ENCODE assay signal across 10 mouse cellular contexts in the genomic region with DNA sequence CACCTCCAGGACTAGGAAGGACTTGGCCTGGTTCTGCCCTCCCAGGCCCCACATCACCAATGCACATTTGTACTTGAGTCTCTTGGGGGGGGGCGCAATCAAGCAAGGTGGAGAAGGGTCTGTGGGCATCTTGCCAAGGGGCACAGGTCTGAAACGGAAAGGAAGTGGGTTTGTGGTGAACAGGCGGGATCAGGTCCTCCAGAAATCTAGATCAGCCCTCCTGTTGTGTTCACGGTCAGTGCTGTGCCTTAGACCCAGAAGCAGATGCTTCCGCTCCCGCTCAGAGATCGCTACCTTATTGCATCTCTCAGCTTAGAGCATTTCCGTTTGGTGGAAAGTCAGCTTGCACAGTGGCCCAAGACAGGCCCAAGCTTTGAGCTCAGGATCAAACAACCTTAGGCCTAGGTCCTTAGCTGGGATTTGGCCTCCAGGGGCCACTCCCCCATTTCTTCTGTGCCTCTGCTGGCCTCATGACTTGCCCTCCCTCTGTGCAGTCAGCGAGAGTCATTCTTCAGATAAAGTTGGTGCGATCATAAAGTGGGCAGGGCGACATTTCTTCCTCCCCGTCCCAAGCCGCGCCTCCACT. TPM values are rescaled to one million over a fixed set of nuclear protein-coding genes. Genes with fewer than 3 reads are reported as not detected.
DNase-seq lines count a peak whose midpoint lies in the region; ATAC-seq and TF ChIP-seq lines count a peak whose summit lies in the region.
"Had no signal": no experiment of that assay in that cellular context is flagged by ENCODE, and none has a peak within 500 bp of the region (broad histone marks: within the 10 kb centered on the region; RNA-seq: fewer than 3 reads in every experiment).

No protein-coding gene starts in this region.

- no peak for ATAC-seq in hindbrain, embryonic 16.5 days
- ATAC-seq in forebrain, embryonic 15.5 days (replicated peaks) = no peak
- ATAC-seq: midbrain, embryonic 16.5 days had no signal

- H3K9ac ChIP-seq in hindbrain, embryonic 16.5 days (ENCODE audit: low read depth, low read length) = no peak overlapping the region
- no peak overlapping the region for H3K9ac ChIP-seq in forebrain, embryonic 15.5 days (replicated peaks)
- H3K9ac ChIP-seq: hindbrain, embryonic 12.5 days had no signal

- no peak for DNase-seq in hindbrain, embryonic 10.5 days (ENCODE audit: low spot score)
- DNase-seq in induced T-regulatory cell, adult 2 months (ENCODE audit: low read depth) = peak; percentile 42
- no peak for DNase-seq in Muller cell, postnatal 12 days (ENCODE audit: inconsistent ontology term)
- DNase-seq in ovary, postnatal 14 days (ENCODE audit: low spot score) = no peak

- peak overlapping the region; percentile 64 for H3K27ac ChIP-seq in hindbrain, embryonic 10.5 days
- no peak overlapping the region for H3K27ac ChIP-seq in hindbrain, embryonic 16.5 days (ENCODE audit: low read depth, low read length)
- H3K27ac ChIP-seq in small intestine, adult 2 months (ENCODE audit: insufficient read depth, low read depth, low read length) = peak overlapping the region; percentile 5; the same call in 1 of the 2 replicates
- no peak overlapping the region for H3K27ac ChIP-seq in forebrain, embryonic 15.5 days (replicated peaks)
- H3K27ac ChIP-seq: hindbrain, embryonic 12.5 days had no signal

- no peak overlapping the region for H3K4me3 ChIP-seq in hindbrain, embryonic 10.5 days
- H3K4me3 ChIP-seq in hindbrain, embryonic 16.5 days (ENCODE audit: low read length) = no peak overlapping the region
- H3K4me3 ChIP-seq in E14TG2a.4 (replicated peaks; ENCODE audit: low read length) = peak overlapping the region; percentile 43
- H3K4me3 ChIP-seq in small intestine, adult 2 months (ENCODE audit: low read depth, low read length) = no peak overlapping the region
- H3K4me3 ChIP-seq in forebrain, embryonic 15.5 days = no peak overlapping the region
- H3K4me3 ChIP-seq: hindbrain, embryonic 12.5 days had no signal

- H3K36me3 ChIP-seq in hindbrain, embryonic 10.5 days = no peaks in the 10 kb centered on the region
- no peaks in the 10 kb centered on the region for H3K36me3 ChIP-seq in hindbrain, embryonic 16.5 days (ENCODE audit: control insufficient read depth, insufficient read depth, low read length)
- no peaks in the 10 kb centered on the region for H3K36me3 ChIP-seq in E14TG2a.4 (ENCODE audit: insufficient read depth, low read length)
- H3K36me3 ChIP-seq in small intestine, adult 2 months (ENCODE audit: control insufficient read depth, insufficient read depth, low read length) = no peaks in the 10 kb centered on the region
- H3K36me3 ChIP-seq in forebrain, embryonic 15.5 days = no peaks in the 10 kb centered on the region
- H3K36me3 ChIP-seq: hindbrain, embryonic 12.5 days had no signal

- no peak for TF ChIP-seq POLR2A in small intestine, adult 2 months (IDR thresholded peaks at IDR 0.05; ENCODE audit: low read depth, low read length)

- no peaks in the 10 kb centered on the region for H3K9me3 ChIP-seq in hindbrain, embryonic 10.5 days
- H3K9me3 ChIP-seq in hindbrain, embryonic 16.5 days (ENCODE audit: control insufficient read depth, low read length) = no peaks in the 10 kb centered on the region
- H3K9me3 ChIP-seq in E14TG2a.4 (ENCODE audit: low read length) = no peaks in the 10 kb centered on the region
- no peaks in the 10 kb centered on the region for H3K9me3 ChIP-seq in forebrain, embryonic 15.5 days
- H3K9me3 ChIP-seq: hindbrain, embryonic 12.5 days had no signal

- H3K4me2 ChIP-seq in hindbrain, embryonic 16.5 days (ENCODE audit: low read length) = no peak overlapping the region
- no peak overlapping the region for H3K4me2 ChIP-seq in forebrain, embryonic 15.5 days (replicated peaks)
- H3K4me2 ChIP-seq: hindbrain, embryonic 12.5 days had no signal

- TF ChIP-seq CTCF in E14TG2a.4 (conservative IDR thresholded peaks at IDR 0.05; ENCODE audit: low read length) = no peak
- TF ChIP-seq CTCF in small intestine, adult 2 months (IDR thresholded peaks at IDR 0.05; ENCODE audit: extremely low read depth, insufficient read length, insufficient replicate concordance, low read depth, low read length) = no peak

- peaks cover 24% of the 10 kb centered on the region for H3K4me1 ChIP-seq in hindbrain, embryonic 10.5 days (replicated peaks)
- H3K4me1 ChIP-seq in hindbrain, embryonic 16.5 days (ENCODE audit: control insufficient read depth, insufficient read depth, low read depth, low read length) = no peaks in the 10 kb centered on the region; the same call in 1 of the 2 replicates
- H3K4me1 ChIP-seq in E14TG2a.4 (replicated peaks; ENCODE audit: low read depth, low read length) = peaks cover 20% of the 10 kb centered on the region
- H3K4me1 ChIP-seq in small intestine, adult 2 months (ENCODE audit: control insufficient read depth, insufficient read depth, insufficient read length, low read length) = peaks cover 14% of the 10 kb centered on the region
- H3K4me1 ChIP-seq in forebrain, embryonic 15.5 days = no peaks in the 10 kb centered on the region

- H3K27me3 ChIP-seq in hindbrain, embryonic 10.5 days (ENCODE audit: insufficient read depth, poor library complexity, severe bottlenecking) = no peaks in the 10 kb centered on the region
- H3K27me3 ChIP-seq in hindbrain, embryonic 16.5 days (replicated peaks; ENCODE audit: control insufficient read depth, insufficient read depth, low read length) = 0 out of 2 replicates have a peak, but pooled peaks cover 2% of the 10 kb centered on the region
- peaks cover 56% of the 10 kb centered on the region for H3K27me3 ChIP-seq in E14TG2a.4 (ENCODE audit: insufficient read depth, low read length)
- no peaks in the 10 kb centered on the region for H3K27me3 ChIP-seq in small intestine, adult 2 months (ENCODE audit: control insufficient read depth, insufficient read depth, low read length)
- H3K27me3 ChIP-seq in forebrain, embryonic 15.5 days = no peaks in the 10 kb centered on the region
- H3K27me3 ChIP-seq: hindbrain, embryonic 12.5 days had no signal

- WGBS in hindbrain, embryonic 10.5 days = 75% methylated on average over 14 of the region's 14 CpGs
- 75% methylated on average over 14 of the region's 14 CpGs for WGBS in hindbrain, embryonic 16.5 days
- 19% methylated on average over 14 of the region's 14 CpGs for WGBS in small intestine, adult 2 months
- 81% methylated on average over 14 of the region's 14 CpGs for WGBS in forebrain, embryonic 15.5 days

RNA-seq across cellular contexts. Expression of a gene that starts 19.6 kb away (rescaled TPM):
- 1.2 and 1.4 TPM in 2 replicates for polyA plus RNA-seq in hindbrain, embryonic 10.5 days (2016; fragmentation: Nextera tagmentation; extraction: Ambion mirVana)
- 1.0 and 1.3 TPM in 2 replicates for polyA plus RNA-seq in hindbrain, embryonic 16.5 days (2015; fragmentation: Nextera tagmentation; extraction: Ambion mirVana)
- 4.6 and 8.2 TPM in 2 replicates for polyA plus RNA-seq in small intestine, adult 2 months (2012; rRNA removed)
- polyA plus RNA-seq in forebrain, embryonic 15.5 days (2015; fragmentation: Nextera tagmentation; extraction: Ambion mirVana) = 0.87 and 1.0 TPM in 2 replicates

RNA-seq across cellular contexts. Expression of a gene that starts 22.9 kb away (rescaled TPM):
- 494 and 510 TPM in 2 replicates for polyA plus RNA-seq in hindbrain, embryonic 10.5 days (2016; fragmentation: Nextera tagmentation; extraction: Ambion mirVana)
- 239 and 258 TPM in 2 replicates for polyA plus RNA-seq in hindbrain, embryonic 16.5 days (2015; fragmentation: Nextera tagmentation; extraction: Ambion mirVana)
- 59.8 and 93.3 TPM in 2 replicates for polyA plus RNA-seq in small intestine, adult 2 months (2012; rRNA removed)
- 424 and 456 TPM in 2 replicates for polyA plus RNA-seq in forebrain, embryonic 15.5 days (2015; fragmentation: Nextera tagmentation; extraction: Ambion mirVana)

Comparison
In these comparisons a context has a peak if more than half of its experiments do, and no peak if none do; other contexts are left out.
1. H3K27ac ChIP-seq: peak in hindbrain, embryonic 10.5 days (single experiment) and small intestine, adult 2 months (single experiment); none in hindbrain, embryonic 16.5 days (single experiment) and forebrain, embryonic 15.5 days (single experiment).